Mouse (Mus musculus): ENCODE measurements around the gene Krtap28-10.

GRCm38 (mm10) chr1:83067205-83067604 is 24.9 kb upstream of the Krtap28-10 start:
- TF ChIP-seq CTCF (IDR thresholded peaks at IDR 0.05; ENCODE audit: borderline replicate concordance, extremely low read depth, insufficient read depth, insufficient read length) = no peak
- TF ChIP-seq POLR2A (IDR thresholded peaks at IDR 0.05; ENCODE audit: borderline replicate concordance, extremely low read depth, insufficient read depth, insufficient read length, poor library complexity, severe bottlenecking) = no peak
